Mouse (Mus musculus): ENCODE measurements around the gene Fitm1. TPM values are rescaled to one million over a fixed set of nuclear protein-coding genes. Genes with fewer than 3 reads are reported as not detected.

Gene Fitm1
- total RNA-seq, 2 experiments from 2014 or later: 403 to 446 TPM

GRCm38 (mm10) chr14:55596036-55596690, 20.7 kb downstream of the Fitm1 start:
- DNase-seq: no peak

GRCm38 (mm10) chr14:55598521-55599390, 23.3 kb downstream of the Fitm1 start:
- no peak for DNase-seq

GRCm38 (mm10) chr14:55603271-55603632, 27.8 kb downstream of the Fitm1 start, which contains the start of gene Irf9:
Irf9 (plus strand) TSS chr14:55603571.
- DNase-seq: no peak

GRCm38 (mm10) chr14:55603633-55604576, 28.5 kb downstream of the Fitm1 start:
- DNase-seq: peak; percentile 82

- DNase-seq: no peak
These were observed 29.4 kb downstream of the Fitm1 start for GRCm38 (mm10) chr14:55604823-55605222.

GRCm38 (mm10) chr14:55605743-55606459, 30.5 kb downstream of the Fitm1 start:
- no peak for DNase-seq

- DNase-seq: no peak
These were observed 32.9 kb downstream of the Fitm1 start for GRCm38 (mm10) chr14:55608339-55608738.

- DNase-seq: no peak
These were observed 37.9 kb downstream of the Fitm1 start for GRCm38 (mm10) chr14:55613346-55613745.

- no peak for DNase-seq
These were observed 39.3 kb downstream of the Fitm1 start for GRCm38 (mm10) chr14:55614565-55615178.

- no peak for DNase-seq
These were observed 40.5 kb downstream of the Fitm1 start for GRCm38 (mm10) chr14:55615876-55616275.

GRCm38 (mm10) chr14:55616844-55617243, 41.4 kb downstream of the Fitm1 start:
- DNase-seq: no peak

GRCm38 (mm10) chr14:55617822-55618221, 42.4 kb downstream of the Fitm1 start, which contains the start of gene Rec8:
Rec8 (plus strand) TSS chr14:55618037.
- DNase-seq: no peak

- no peak for DNase-seq
These were observed 43.2 kb downstream of the Fitm1 start for GRCm38 (mm10) chr14:55618486-55619195.

Other genes starting within 250 kb of the Fitm1 start
- gene Dhrs4, start 96.9 kb upstream of the Fitm1 start, total RNA-seq (2021): 10 to 100 TPM; 28.7 to 29.9 TPM
- 1 to 10 TPM; 2.5 to 3.9 TPM for gene Carmil3, start 85.0 kb upstream of the Fitm1 start, total RNA-seq (2021)
- under 1 TPM in 1 of 2 experiments, not detected in 1; 0.14 TPM for gene Cpne6, start 65.2 kb upstream of the Fitm1 start, total RNA-seq (2021)
- gene Nrl, start 50.6 kb upstream of the Fitm1 start, total RNA-seq (2021): not detected
- 10 to 100 TPM; 15.0 to 21.4 TPM for gene Pck2, start 35.4 kb upstream of the Fitm1 start, total RNA-seq (2021)
- 10 to 100 TPM; 61.1 to 61.2 TPM for gene Dcaf11, start 15.6 kb upstream of the Fitm1 start, total RNA-seq (2021)
- gene A730061H03Rik, start 15.2 kb upstream of the Fitm1 start, total RNA-seq (2021): not detected
- gene Psme1, start 2.5 kb downstream of the Fitm1 start, total RNA-seq (2021): 10 to 100 TPM; 56.3 to 58.7 TPM
- gene Emc9, start 9.7 kb downstream of the Fitm1 start, total RNA-seq (2021): 10 to 100 TPM; 45.2 to 49.9 TPM
- 10 to 100 TPM; 74.4 to 85.8 TPM for gene Psme2, start 15.5 kb downstream of the Fitm1 start, total RNA-seq (2021)
- gene Rnf31, start 16.1 kb downstream of the Fitm1 start, total RNA-seq (2021): 10 to 100 TPM; 15.9 to 16.4 TPM
- gene Irf9, start 28.0 kb downstream of the Fitm1 start, total RNA-seq (2021): 1 to 10 TPM; 5.0 to 5.7 TPM
- gene Rec8, start 42.4 kb downstream of the Fitm1 start, total RNA-seq (2021): under 1 TPM; 0.56 to 0.70 TPM
- gene Ipo4, start 60.3 kb downstream of the Fitm1 start, total RNA-seq (2021): 10 to 100 TPM; 68.3 to 77.1 TPM
- 1 to 10 TPM; 1.1 to 2.7 TPM for gene Gm49378, start 62.3 kb downstream of the Fitm1 start, total RNA-seq (2021)
- gene Tm9sf1, start 68.2 kb downstream of the Fitm1 start, total RNA-seq (2021): 10 to 100 TPM; 29.2 to 33.2 TPM
- 1 to 10 TPM in 1 of 2 experiments, under 1 TPM in 1; 0.54 to 1.1 TPM for gene Tssk4, start 74.6 kb downstream of the Fitm1 start, total RNA-seq (2021)
- gene Mdp1, start 84.9 kb downstream of the Fitm1 start, total RNA-seq (2021): 10 to 100 TPM; 20.9 to 22.2 TPM
- 1 to 10 TPM; 5.9 to 8.6 TPM for gene Gmpr2, start 96.3 kb downstream of the Fitm1 start, total RNA-seq (2021)
- gene Nedd8, start 96.5 kb downstream of the Fitm1 start, total RNA-seq (2021): 100 to 1,000 TPM; 242 to 253 TPM
- gene Tinf2, start 106.2 kb downstream of the Fitm1 start, total RNA-seq (2021): 10 to 100 TPM; 11.7 to 14.9 TPM
- under 1 TPM; 0.19 to 0.50 TPM for gene Tgm1, start 138.3 kb downstream of the Fitm1 start, total RNA-seq (2021)
- gene Rabggta, start 146.6 kb downstream of the Fitm1 start, total RNA-seq (2021): 10 to 100 TPM in 1 of 2 experiments, 1 to 10 TPM in 1; 9.4 to 10.2 TPM
- 10 to 100 TPM; 33.2 to 33.3 TPM for gene Dhrs1, start 170.1 kb downstream of the Fitm1 start, total RNA-seq (2021)
- gene Nop9, start 170.1 kb downstream of the Fitm1 start, total RNA-seq (2021): 10 to 100 TPM; 13.4 to 15.2 TPM
- not detected for gene Cideb, start 182.8 kb downstream of the Fitm1 start, total RNA-seq (2021)
- under 1 TPM; 0.07 to 0.14 TPM for gene Ltb4r2, start 185.8 kb downstream of the Fitm1 start, total RNA-seq (2021)
- under 1 TPM; 0.16 to 0.61 TPM for gene Ltb4r1, start 190.3 kb downstream of the Fitm1 start, total RNA-seq (2021)
- gene Adcy4, start 208.5 kb downstream of the Fitm1 start, total RNA-seq (2021): 1 to 10 TPM; 5.9 to 9.4 TPM
- gene Ripk3, start 213.2 kb downstream of the Fitm1 start, total RNA-seq (2021): 1 to 10 TPM; 3.9 to 4.2 TPM
- gene Nfatc4, start 247.5 kb downstream of the Fitm1 start, total RNA-seq (2021): 10 to 100 TPM in 1 of 2 experiments, 1 to 10 TPM in 1; 9.3 to 14.8 TPM

All from gastrocnemius, postnatal 10 days (tissue).